Mouse (Mus musculus) forebrain, embryonic 12.5 days (tissue): Measurements from ENCODE around the gene Dusp9. TPM values are rescaled to one million over a fixed set of nuclear protein-coding genes. Genes with fewer than 3 reads are reported as not detected.

Source experiments
- ATAC-seq: fragments of 200-750 bp; cut with Nextera tagmentation; 2 replicates; pipeline ENCODE4 v1.8.0; 2017; ENCODE audit warnings: moderate TSS enrichment; ENCODE audit not compliant: low FRiP score
- H3K27ac ChIP-seq: fragments of 300-500 bp; sonication (generic); 2 replicates; pipeline ENCODE4 v1.5.1; 2016; ENCODE audit warnings: mild to moderate bottlenecking
- H3K27me3 ChIP-seq: fragments of 300-500 bp; sonication (generic); 2 replicates; pipeline ENCODE4 v1.6.1; 2016; ENCODE audit warnings: mild to moderate bottlenecking
- H3K36me3 ChIP-seq: fragments of 300-500 bp; sonication (generic); replicated peaks from 2 replicates; pipeline ENCODE4 v1.6.1; 2016; ENCODE audit warnings: mild to moderate bottlenecking
- H3K4me1 ChIP-seq: fragments of 300-500 bp; sonication (generic); 2 replicates; pipeline ENCODE4 v1.6.1; 2016
- H3K4me2 ChIP-seq: fragments of 300-500 bp; sonication (generic); 2 replicates; pipeline ENCODE4 v1.6.1; 2016; ENCODE audit warnings: mild to moderate bottlenecking, moderate library complexity
- H3K4me3 ChIP-seq: fragments of 300-500 bp; sonication (generic); replicated peaks from 2 replicates; pipeline ENCODE4 v1.5.1; 2016; ENCODE audit warnings: mild to moderate bottlenecking
- H3K9ac ChIP-seq: fragments of 300-500 bp; sonication (generic); 2 replicates; pipeline ENCODE4 v1.6.1; 2016; ENCODE audit warnings: mild to moderate bottlenecking
- H3K9me3 ChIP-seq: fragments of 300-500 bp; sonication (generic); 2 replicates; pipeline ENCODE4 v1.6.1; 2016
- WGBS: fragments of 180-500 bp; shearing (Covaris S2); methylation state at CpG from one replicate; pipeline ENCODE4 v1.1.7; 2016; 5-methylcytosine and 5-hydroxymethylcytosine counted together
- polyA plus RNA-seq: library from polyadenylated mRNA; unstranded; fragments of >200 nt; fragmentation: Nextera tagmentation; extraction: Ambion mirVana; gene quantifications from 2 replicates; pipeline ENCODE4 v1.2.1, GENCODE M21; 2016

Gene Dusp9
- polyA plus RNA-seq, 1 experiment from 2014 or later, result 5.4 TPM

GRCm38 (mm10) chrX:73639901-73640469, 766 bp downstream of the Dusp9 start:
- Histone ChIP-seq H3K27me3 (peaks cover 71% of the 10 kb centered on the region), H3K4me3 (peak overlapping the region; percentile 33), H3K36me3 (no peaks in the 10 kb centered on the region), H3K4me1 (peaks cover 4% of the 10 kb centered on the region; the same call in 1 of the 2 replicates), H3K9me3 (no peaks in the 10 kb centered on the region), H3K27ac (no peak overlapping the region), H3K9ac (no peak overlapping the region), H3K4me2 (peak overlapping the region; percentile 50)
- no peak for ATAC-seq
- WGBS, result 25% methylated on average over 28 of the region's 41 CpGs

GRCm38 (mm10) chrX:73645121-73645520, 5.9 kb downstream of the Dusp9 start:
- Histone ChIP-seq H3K36me3 (no peaks in the 10 kb centered on the region), H3K27me3 (peaks cover 21% of the 10 kb centered on the region), H3K4me3 (no peak overlapping the region), H3K4me1 (no peaks in the 10 kb centered on the region), H3K4me2 (no peak overlapping the region), H3K9me3 (no peaks in the 10 kb centered on the region), H3K27ac (no peak overlapping the region), H3K9ac (no peak overlapping the region)
- ATAC-seq, result no peak
- WGBS, result 27% methylated on average over 4 of the region's 4 CpGs

GRCm38 (mm10) chrX:73650869-73651268, 11.7 kb downstream of the Dusp9 start:
- no peak for ATAC-seq

GRCm38 (mm10) chrX:73653392-73653791, 14.2 kb downstream of the Dusp9 start:
- no peaks in the 10 kb centered on the region for H3K9me3 ChIP-seq

More at GRCm38 (mm10) chrX:73650869-73651268, 11.7 kb downstream of the Dusp9 start:
- Histone ChIP-seq H3K27me3 (no peaks in the 10 kb centered on the region), H3K36me3 (no peaks in the 10 kb centered on the region), H3K4me3 (no peak overlapping the region), H3K4me1 (no peaks in the 10 kb centered on the region), H3K27ac (no peak overlapping the region), H3K9me3 (no peaks in the 10 kb centered on the region), H3K4me2 (no peak overlapping the region), H3K9ac (no peak overlapping the region)
- 72% methylated on average over 3 of the region's 3 CpGs for WGBS

GRCm38 (mm10) chrX:73654177-73654576, 15.0 kb downstream of the Dusp9 start:
- Histone ChIP-seq H3K9me3 (no peaks in the 10 kb centered on the region), H3K4me1 (peaks cover 9% of the 10 kb centered on the region), H3K36me3 (no peaks in the 10 kb centered on the region), H3K9ac (no peak overlapping the region), H3K4me2 (no peak overlapping the region), H3K27me3 (no peaks in the 10 kb centered on the region), H3K4me3 (no peak overlapping the region), H3K27ac (no peak overlapping the region)
- WGBS, result 17% methylated on average over 6 of the region's 6 CpGs
- peak; percentile 57; the same call in 1 of the 2 replicates for ATAC-seq

More at GRCm38 (mm10) chrX:73653392-73653791, 14.2 kb downstream of the Dusp9 start:
- Histone ChIP-seq H3K4me3 (no peak overlapping the region), H3K4me1 (peaks cover 2% of the 10 kb centered on the region; the same call in 1 of the 2 replicates), H3K27me3 (no peaks in the 10 kb centered on the region), H3K27ac (no peak overlapping the region), H3K36me3 (no peaks in the 10 kb centered on the region), H3K9ac (no peak overlapping the region), H3K4me2 (no peak overlapping the region)
- 83% methylated on average over 6 of the region's 6 CpGs for WGBS
- ATAC-seq, result no peak

- H3K4me2 ChIP-seq, result no peak overlapping the region
- no peak overlapping the region for H3K27ac ChIP-seq
- no peaks in the 10 kb centered on the region for H3K36me3 ChIP-seq
- no peak for ATAC-seq
- no peak overlapping the region for H3K9ac ChIP-seq
- WGBS, result 85% methylated on average over 3 of the region's 3 CpGs
- no peaks in the 10 kb centered on the region for H3K9me3 ChIP-seq
- H3K4me1 ChIP-seq, result peaks cover 15% of the 10 kb centered on the region
- no peak overlapping the region for H3K4me3 ChIP-seq
- no peaks in the 10 kb centered on the region for H3K27me3 ChIP-seq
These were observed 16.3 kb downstream of the Dusp9 start for GRCm38 (mm10) chrX:73655529-73655928.

GRCm38 (mm10) chrX:73658391-73658790, 19.2 kb downstream of the Dusp9 start:
- H3K27ac ChIP-seq, result no peak overlapping the region
- H3K9ac ChIP-seq, result no peak overlapping the region
- ATAC-seq, result peak; percentile 5; the same call in 1 of the 2 replicates
- peak overlapping the region; percentile 75; the same call in 1 of the 2 replicates for H3K4me2 ChIP-seq
- no peak overlapping the region for H3K4me3 ChIP-seq
- no peaks in the 10 kb centered on the region for H3K36me3 ChIP-seq
- WGBS, result 57% methylated on average over 7 of the region's 7 CpGs
- peaks cover 15% of the 10 kb centered on the region for H3K4me1 ChIP-seq
- no peaks in the 10 kb centered on the region for H3K9me3 ChIP-seq
- no peaks in the 10 kb centered on the region for H3K27me3 ChIP-seq

- H3K27ac ChIP-seq, result no peak overlapping the region
- no peaks in the 10 kb centered on the region for H3K27me3 ChIP-seq
- 64% methylated on average over 13 of the region's 13 CpGs for WGBS
- H3K9me3 ChIP-seq, result no peaks in the 10 kb centered on the region
- no peaks in the 10 kb centered on the region for H3K36me3 ChIP-seq
- 0 out of 2 replicates have a peak overlapping the region, but pooled peaks have one; percentile 59 for H3K9ac ChIP-seq
- peak overlapping the region; percentile 50 for H3K4me3 ChIP-seq
- peak; percentile 13; the same call in 1 of the 2 replicates for ATAC-seq
- H3K4me2 ChIP-seq, result peak overlapping the region; percentile 75
- H3K4me1 ChIP-seq, result peaks cover 15% of the 10 kb centered on the region
These were observed 19.8 kb downstream of the Dusp9 start for GRCm38 (mm10) chrX:73658936-73659574.

- no peaks in the 10 kb centered on the region for H3K9me3 ChIP-seq
- H3K4me1 ChIP-seq, result peaks cover 15% of the 10 kb centered on the region
- H3K4me3 ChIP-seq, result peak within 1 kb of the TSS; percentile 50
- ATAC-seq, result peak; percentile 77
- 28% methylated on average over 46 of the region's 57 CpGs for WGBS
- peak within 1 kb of the TSS; percentile 59 for H3K9ac ChIP-seq
- H3K4me2 ChIP-seq, result peak within 1 kb of the TSS; percentile 75
- no peaks in the 10 kb centered on the region for H3K27me3 ChIP-seq
- H3K36me3 ChIP-seq, result no peaks in the 10 kb centered on the region
- H3K27ac ChIP-seq, result no peak within 1 kb of the TSS
These were observed 20.5 kb downstream of the Dusp9 start, which contains the start of gene Pnck for GRCm38 (mm10) chrX:73659575-73660283. TSS of gene Pnck (minus strand) at chrX:73660117.

GRCm38 (mm10) chrX:73660284-73660665, 21.1 kb downstream of the Dusp9 start:
- Histone ChIP-seq H3K4me3 (peak overlapping the region; percentile 50), H3K36me3 (no peaks in the 10 kb centered on the region), H3K4me2 (peak overlapping the region; percentile 75), H3K9me3 (no peaks in the 10 kb centered on the region), H3K9ac (peak overlapping the region; percentile 59; the same call in 1 of the 2 replicates), H3K27ac (no peak overlapping the region), H3K27me3 (no peaks in the 10 kb centered on the region), H3K4me1 (peaks cover 15% of the 10 kb centered on the region)
- WGBS, result 65% methylated on average over 3 of the region's 3 CpGs
- no peak for ATAC-seq

GRCm38 (mm10) chrX:73663143-73663542, 23.9 kb downstream of the Dusp9 start:
- Histone ChIP-seq H3K4me1 (peaks cover 15% of the 10 kb centered on the region), H3K36me3 (no peaks in the 10 kb centered on the region), H3K4me2 (no peak overlapping the region), H3K27me3 (no peaks in the 10 kb centered on the region), H3K27ac (no peak overlapping the region), H3K4me3 (no peak overlapping the region), H3K9ac (no peak overlapping the region), H3K9me3 (no peaks in the 10 kb centered on the region)
- ATAC-seq, result no peak

- no peak overlapping the region; the same call in 1 of the 2 replicates for H3K4me2 ChIP-seq
- no peaks in the 10 kb centered on the region for H3K9me3 ChIP-seq
- 57% methylated on average over 4 of the region's 4 CpGs for WGBS
These were observed 32.8 kb downstream of the Dusp9 start for GRCm38 (mm10) chrX:73672031-73672431.

More at GRCm38 (mm10) chrX:73672031-73672431, 32.8 kb downstream of the Dusp9 start:
- H3K4me3 ChIP-seq, result no peak overlapping the region
- peak; percentile 54; the same call in 1 of the 2 replicates for ATAC-seq
- H3K9ac ChIP-seq, result no peak overlapping the region
- no peaks in the 10 kb centered on the region for H3K27me3 ChIP-seq
- H3K36me3 ChIP-seq, result peaks cover 5% of the 10 kb centered on the region; the same call in 1 of the 2 replicates
- H3K4me1 ChIP-seq, result peaks cover 17% of the 10 kb centered on the region
- no peak overlapping the region for H3K27ac ChIP-seq
